Mouse (Mus musculus): ENCODE data around the gene Pitpnm3.

DNA sequence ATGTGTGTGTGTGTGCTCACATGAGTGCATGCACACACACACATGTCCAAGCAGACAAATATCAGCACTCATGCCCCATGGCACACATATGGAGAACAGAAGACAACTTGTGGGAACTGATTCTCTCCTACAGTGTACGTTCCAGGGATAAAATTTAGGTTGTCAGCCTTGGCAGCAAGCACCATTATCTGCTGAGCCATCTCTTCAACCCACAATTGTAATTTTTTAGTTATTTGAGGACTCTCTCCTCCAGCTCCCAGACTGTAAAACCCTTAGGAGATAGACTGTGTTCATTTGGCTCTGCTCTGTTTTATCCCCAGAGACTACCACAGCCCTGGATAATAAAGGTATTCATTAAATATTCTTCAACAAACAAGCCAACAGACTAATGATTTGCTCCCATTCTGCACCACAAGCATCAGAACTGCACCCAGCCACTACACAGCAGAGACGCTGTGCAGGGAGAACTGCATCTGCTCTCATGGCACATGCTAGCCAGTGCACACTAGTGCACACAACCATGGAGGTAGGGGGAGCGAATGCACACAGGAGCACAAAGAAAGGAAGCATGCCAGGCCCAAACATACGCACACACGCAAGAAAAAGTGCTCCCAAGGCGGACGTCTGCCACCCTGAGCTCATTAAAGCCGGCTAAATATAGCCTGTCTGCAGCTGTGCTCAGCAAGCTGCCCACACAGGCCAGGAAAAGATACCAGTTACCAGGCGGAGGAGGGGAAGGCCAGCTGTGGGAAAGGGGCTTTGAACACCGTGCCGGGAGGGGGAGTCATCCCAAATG, 49.1 kb downstream of the Pitpnm3 start:
- no peak for TF ChIP-seq GATA1 (IDR thresholded peaks at IDR 0.05; ENCODE audit: low read length)
- TF ChIP-seq TAL1 (IDR thresholded peaks at IDR 0.05; ENCODE audit: low read length), result no peak
